Mouse (Mus musculus) left cerebral cortex, postnatal 14 days (tissue): ENCODE measurements around the gene Gm49673. TPM values are rescaled to one million over a fixed set of nuclear protein-coding genes. Genes with fewer than 3 reads are reported as not detected.
"Not testable (repeated sequence)": the region's sequence is repeated elsewhere in the genome, so short reads cannot be mapped to it uniquely, and the experiment has no call there.

Experiments used
- DNase-seq, 2 experiments: peaks; one replicate each; pipeline ENCODE4 v3.0.0; 2021 to 2022; ENCODE audit warnings: low spot score in 2 of 2, mixed read lengths in 1 of 2
- intact Hi-C: fragments of 180-260 bp; cut with DNase I; formaldehyde crosslinking; loops from one replicate; pipeline ENCODE4 v1.15.1; 2025
- total RNA-seq, 2 experiments: library from RNA; stranded (reverse); gene quantifications; 2 replicates each; pipeline ENCODE4 v1.2.3; 2021

The Gm49673 gene
- total RNA-seq, 2 experiments from 2014 or later = 0.29 TPM; not detected in 1

DNA sequence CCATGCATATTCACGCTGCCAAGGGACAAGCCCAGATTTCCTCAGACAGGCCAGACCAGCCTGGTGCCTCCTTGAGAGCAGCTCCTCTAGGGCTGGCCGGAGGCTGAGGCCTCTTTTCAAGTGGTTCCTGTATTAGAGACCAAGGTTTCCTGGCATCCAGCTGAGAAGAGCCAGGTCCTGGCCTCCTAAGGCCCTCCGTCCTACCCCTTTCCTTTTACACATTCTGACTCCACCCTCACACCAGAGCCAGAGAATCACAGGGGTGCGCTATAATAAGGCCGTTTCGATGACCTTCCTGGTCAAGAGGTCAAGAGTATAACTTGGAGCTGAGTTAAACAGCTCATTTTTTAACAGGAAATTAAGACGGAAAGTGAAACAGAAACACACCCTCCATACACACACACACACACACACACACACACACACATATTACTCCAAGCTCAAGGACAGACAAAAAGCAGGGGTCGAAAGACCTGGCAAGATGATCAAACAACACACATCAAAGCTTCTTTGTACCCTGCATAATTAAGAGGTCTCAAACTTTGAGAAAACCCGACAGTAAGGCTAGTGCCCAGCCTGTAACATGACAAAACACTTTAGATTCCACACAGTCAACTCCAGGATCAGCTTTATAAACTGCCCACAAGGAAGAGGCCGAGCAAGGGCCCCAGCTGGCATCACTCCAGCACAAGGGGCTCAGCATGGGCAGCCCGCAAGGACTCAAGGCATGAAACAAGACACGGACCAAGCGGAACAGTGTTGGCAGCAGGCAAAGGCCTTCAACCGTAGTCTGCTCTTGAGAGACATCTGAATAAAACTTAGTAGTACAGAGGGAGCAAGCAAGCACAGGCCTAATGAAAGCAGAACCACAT lies 3.5 kb downstream of the Gm49673 start:
- intact Hi-C loops, DNase-seq: not testable (repeated sequence)

DNA sequence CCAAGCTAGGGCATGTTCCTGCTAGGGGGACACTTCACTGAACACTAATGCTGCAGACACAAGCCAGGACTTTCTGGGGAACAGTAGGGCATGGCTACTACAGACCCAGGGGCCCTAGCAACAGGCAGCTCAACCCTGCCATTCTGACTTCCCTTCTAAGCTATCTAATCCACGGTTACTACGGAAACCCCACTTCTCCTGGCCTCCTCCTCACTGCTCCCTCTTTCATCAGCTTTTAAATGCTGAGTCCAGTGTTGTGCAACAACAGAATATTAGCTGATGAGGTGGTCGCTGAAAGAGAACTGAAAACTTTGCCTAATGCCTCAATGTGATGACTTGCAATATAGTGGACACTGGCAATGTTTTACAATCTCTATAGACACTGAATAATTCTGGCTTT lies 7.4 kb downstream of the Gm49673 start:
- DNase-seq, intact Hi-C loops: not testable (repeated sequence)

GRCm38 (mm10) chr17:8138116-8138515 lies 9.5 kb downstream of the Gm49673 start:
- DNase-seq, intact Hi-C loops: not testable (repeated sequence)

DNA sequence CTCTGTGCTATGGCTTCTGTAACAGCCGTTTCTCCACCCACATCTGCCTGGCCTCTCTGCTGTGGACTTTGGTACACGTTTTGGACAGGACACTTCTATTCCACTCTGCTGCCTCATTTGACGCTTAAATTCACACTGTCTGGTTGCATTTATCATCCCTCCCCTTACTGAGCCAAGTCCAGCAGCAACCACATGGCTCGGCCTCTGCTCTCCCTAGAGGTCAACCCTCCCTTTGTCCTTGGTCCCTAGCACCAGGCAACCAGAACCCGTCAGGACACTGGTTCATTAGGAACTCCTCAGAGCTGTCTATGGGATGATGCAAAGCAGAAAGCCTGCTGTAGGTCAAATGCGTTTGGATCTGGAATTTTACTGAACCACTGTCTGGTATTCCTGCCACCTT lies 16.7 kb downstream of the Gm49673 start:
- DNase-seq, intact Hi-C loops: not testable (repeated sequence)

- intact Hi-C loops = not testable (repeated sequence)
Measured at GRCm38 (mm10) chr17:8129578-8129977, 18.0 kb downstream of the Gm49673 start.

DNA sequence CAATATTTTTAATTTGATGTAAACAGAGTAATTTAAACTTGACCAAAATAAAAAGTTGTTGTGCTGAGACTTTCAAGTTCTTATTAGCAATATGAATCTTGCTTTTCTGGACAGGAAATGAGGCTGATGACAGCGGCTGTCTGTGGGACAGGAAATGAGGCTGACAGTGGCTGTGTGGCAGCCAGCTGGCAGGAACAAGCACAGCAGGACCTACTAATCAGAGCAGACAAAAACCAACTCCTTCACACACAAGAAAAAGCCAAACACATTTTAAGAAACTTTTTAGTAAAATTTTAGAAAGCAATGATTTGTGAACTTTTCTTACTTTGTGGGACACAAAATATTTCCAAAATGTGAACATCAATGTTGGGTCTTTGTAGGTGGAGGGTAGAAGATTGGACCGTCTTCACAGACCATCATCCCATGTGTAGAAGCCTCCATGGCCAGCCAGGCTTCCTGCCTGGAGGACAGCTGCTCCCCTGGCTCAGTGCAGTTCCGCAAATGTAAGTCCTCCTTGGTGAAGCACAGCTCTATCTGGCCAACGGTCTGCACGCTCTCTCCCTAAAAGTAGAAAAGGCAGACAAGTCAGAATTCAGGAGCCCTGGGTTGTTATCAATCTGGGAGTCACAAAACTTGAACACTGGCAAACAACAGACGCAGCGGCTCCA lies 19.1 kb downstream of the Gm49673 start:
- intact Hi-C loops, DNase-seq: not testable (repeated sequence)

More at GRCm38 (mm10) chr17:8129578-8129977, 18.0 kb downstream of the Gm49673 start:
- DNase-seq = not testable (repeated sequence)

DNA sequence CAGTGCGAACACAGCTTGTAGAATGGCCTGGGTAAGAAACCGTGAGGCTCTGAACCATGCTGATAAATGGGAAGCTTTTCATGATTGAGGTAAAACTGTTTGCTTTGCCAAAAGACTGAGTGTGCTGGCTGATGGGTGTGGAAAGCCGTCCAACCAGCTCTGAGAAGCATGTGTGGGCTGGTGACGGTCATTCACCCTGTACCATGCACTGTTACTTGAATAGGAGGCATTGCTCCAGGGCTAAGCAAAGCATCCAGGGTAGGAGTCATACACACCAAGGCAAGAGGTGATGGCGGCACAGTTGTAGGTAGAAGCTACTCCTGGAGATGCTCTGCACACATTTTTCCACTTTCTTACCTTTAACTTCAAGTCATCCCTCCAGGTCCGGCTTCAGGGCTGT lies 23.0 kb downstream of the Gm49673 start:
- intact Hi-C loops = not testable (repeated sequence)

DNA sequence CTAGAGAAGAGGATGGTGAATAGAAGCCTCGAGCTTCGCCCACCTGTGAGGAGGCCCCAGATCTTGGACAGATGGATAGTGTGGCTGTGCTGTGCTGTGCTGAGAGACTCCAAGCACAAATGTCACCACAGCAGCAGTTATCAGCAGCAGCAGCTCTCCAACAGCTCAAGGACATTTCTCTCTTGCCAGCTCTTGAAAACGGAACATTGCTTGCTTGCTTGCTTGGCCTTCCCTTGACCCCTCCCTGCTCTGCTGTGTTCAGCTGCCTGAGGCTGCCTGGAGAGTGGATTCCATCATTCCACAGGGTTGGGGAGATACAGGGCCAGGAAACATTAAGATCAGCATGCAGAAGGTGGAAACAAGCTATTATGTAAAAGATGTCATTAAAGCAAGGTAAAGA lies 24.6 kb downstream of the Gm49673 start:
- DNase-seq, intact Hi-C loops: not testable (repeated sequence)

More for the DNA sequence above, 23.0 kb downstream of the Gm49673 start:
- not testable (repeated sequence) for DNase-seq

DNA sequence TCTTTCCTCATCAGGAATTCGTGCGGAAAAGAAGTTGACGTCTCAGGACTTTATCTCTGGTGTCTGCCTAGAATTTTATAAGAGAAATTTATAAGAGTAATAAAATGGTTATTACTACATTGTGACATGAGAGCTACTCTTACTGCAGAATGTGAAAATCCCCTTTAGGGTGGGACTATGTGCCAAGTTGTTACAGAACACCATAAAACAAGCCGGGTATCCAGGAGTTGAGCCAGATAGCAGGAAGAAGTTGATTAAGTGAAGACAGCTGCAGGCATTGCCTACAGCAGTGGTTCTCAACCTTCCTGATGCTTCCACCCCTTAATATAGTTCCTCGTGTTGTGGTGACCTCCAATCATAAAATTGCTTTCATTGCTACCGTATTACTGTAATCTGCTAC lies 30.7 kb downstream of the Gm49673 start:
- intact Hi-C loops, DNase-seq: not testable (repeated sequence)

- DNase-seq, intact Hi-C loops: not testable (repeated sequence)
Measured at GRCm38 (mm10) chr17:8116378-8116777, 31.2 kb downstream of the Gm49673 start.

GRCm38 (mm10) chr17:8112199-8112598 lies 35.4 kb downstream of the Gm49673 start:
- intact Hi-C loops, DNase-seq: not testable (repeated sequence)

DNA sequence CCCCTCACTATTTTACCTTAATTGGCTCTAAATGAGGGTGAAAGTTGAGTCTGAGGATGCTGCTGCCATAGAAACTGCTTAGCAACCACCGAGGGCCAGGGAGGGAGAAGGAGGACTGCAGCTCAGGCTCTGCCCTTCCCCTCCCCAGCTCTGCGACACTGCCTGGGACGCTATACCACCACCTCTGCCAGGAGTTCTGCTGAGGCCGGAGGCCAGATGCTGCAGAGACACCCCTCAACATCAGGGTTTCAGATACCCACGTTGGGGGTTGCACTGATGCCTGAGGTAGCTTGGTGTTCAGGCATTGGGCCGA lies 46.3 kb downstream of the Gm49673 start:
- DNase-seq, intact Hi-C loops: not testable (repeated sequence)

- intact Hi-C loops, DNase-seq: not testable (repeated sequence)
Measured at GRCm38 (mm10) chr17:8100405-8101296, 46.9 kb downstream of the Gm49673 start.

DNA sequence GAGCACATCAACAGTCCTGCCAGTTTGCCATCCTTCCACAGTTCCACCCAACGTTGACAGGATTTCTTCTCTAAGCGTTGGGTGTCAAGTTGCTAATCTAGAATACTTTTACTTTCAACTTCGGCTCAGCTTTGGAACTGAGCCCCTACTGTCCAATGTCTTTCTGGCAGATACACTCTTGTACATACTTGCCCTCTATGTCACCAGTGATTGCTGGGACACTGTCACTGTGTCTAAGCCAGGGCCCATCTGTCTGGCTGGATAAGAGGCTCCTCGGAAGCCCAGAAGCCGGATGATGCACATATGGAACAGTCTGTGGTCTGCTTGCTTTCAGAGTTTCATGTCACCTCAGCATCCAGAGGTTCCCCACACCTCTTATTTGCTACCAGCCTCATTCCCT lies 51.4 kb downstream of the Gm49673 start:
- DNase-seq, intact Hi-C loops: not testable (repeated sequence)

DNA sequence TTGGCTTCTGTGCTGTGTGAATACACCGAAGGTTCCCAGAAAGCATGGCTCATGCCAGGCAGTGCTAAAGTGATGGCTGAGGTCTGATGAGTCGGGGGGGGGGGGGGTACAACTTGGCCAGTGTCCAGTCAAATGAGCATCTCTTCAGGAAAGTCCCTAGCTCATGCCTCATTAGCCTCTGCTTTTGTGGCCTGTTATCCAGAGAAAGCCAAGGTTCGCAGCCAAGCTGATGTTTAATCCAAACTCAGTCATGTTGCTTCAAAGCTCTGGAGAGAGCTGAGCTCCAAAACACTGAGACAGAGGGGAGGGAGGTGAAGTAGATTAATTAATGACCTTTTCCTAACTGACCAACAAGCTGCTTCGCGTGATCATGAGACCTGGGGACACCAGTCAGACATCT lies 51.9 kb downstream of the Gm49673 start:
- intact Hi-C loops, DNase-seq: not testable (repeated sequence)

DNA sequence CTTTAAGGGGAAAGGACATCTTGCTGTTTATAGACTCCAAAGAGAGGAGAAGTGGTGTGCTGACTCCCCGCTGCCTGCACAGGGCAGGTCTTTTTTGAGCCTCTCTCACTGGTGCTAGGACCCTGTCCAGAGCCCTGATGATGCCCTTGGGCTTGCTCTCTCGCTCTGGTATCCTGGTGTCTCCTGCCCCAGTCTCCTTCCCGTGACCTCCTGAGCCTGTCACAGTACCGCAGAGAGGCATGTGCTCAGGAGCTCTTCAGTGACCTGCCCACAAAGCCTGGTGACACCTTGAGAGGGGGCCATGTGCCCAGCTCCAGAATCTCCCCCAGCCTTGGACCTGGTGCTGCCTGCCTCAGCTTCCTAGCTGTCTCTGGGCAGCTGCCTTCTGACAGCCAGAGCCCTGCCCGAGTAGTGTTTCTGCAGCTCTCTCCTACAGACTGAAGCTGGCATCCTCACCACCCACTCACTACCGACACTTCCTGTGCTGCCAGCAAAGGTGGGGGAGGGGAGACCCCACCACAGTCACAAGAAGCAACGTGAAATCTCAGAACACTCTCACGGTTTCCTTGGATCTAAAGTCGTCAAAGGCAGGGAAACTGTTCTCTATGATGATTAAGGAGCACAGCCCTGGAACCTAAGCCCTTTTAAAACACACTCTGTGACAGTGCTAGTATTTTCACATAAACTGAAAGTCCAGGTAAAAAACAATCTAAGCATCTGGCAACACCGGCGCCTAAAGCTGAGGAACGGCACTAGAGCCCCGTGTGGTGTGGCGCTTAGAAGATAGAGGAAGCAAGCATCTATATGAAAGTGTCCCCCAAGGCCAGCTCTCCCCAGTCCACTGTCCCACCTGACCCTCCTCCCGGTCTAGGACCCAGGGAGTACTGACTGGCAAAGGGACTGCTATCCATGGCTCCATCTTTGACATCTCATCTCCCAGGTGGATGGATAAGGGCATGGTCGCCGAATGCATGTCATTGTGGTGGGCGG lies 54.8 kb downstream of the Gm49673 start:
- intact Hi-C loops, DNase-seq: not testable (repeated sequence)

DNA sequence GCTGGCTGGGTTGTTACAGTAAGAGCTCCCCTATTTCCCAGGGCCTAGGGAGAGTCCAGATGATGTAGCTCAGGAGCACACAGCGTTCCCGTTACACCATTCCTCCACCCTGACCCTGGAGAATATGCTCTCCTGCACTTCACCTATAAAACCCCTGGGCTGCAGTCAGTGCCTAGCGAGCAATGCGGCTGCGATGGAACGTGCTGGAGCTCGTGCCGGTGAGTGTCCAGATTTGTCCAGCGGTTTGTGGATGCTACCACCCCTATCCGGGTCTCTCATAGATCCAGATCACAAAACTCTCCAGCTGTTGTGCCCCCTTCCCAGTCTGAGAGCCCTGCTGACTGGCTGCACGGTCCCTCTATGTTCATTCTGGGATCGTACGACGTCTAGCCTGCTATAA lies 56.3 kb downstream of the Gm49673 start:
- DNase-seq, intact Hi-C loops: not testable (repeated sequence)

DNA sequence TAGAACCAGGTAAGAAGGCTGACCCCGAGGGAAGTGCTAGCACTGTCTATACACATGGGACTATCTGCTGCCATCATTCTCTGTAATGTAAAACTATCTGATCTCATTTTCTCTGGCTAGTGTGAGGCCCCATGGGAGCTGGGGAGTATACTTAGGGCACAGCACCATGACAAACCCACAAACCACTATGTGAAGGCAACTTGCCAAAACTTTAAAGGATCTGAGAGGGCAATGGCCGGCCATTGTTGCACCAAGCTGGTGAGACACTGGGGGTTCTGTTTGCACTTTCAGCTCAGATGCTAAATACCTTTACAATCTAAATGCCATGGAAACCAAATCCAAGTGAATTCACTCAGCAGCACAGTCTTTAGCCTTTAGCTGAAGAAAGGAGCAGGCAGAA lies 77.7 kb downstream of the Gm49673 start:
- intact Hi-C loops, DNase-seq: not testable (repeated sequence)
